Mouse (Mus musculus) liver, embryonic 14.5 days (tissue): ENCODE measurements at regions not wholly inside any gene's neighbourhood (a gene's known extent, or its start where the extent isn't known, plus 50 kb on each side); places are given as distances from the start of the nearest gene placed in this dataset.

ENCODE experiments used
- CTCF ChIP-seq: IDR thresholded peaks from 2 replicates; pipeline ENCODE4 v1.5.1; 2016; ENCODE audit warnings: antibody characterized with exemption, low read depth, control low read depth
- EP300 ChIP-seq: IDR thresholded peaks from 2 replicates; pipeline ENCODE4 v1.6.1; 2016; ENCODE audit warnings: antibody characterized with exemption, low read depth

DNA sequence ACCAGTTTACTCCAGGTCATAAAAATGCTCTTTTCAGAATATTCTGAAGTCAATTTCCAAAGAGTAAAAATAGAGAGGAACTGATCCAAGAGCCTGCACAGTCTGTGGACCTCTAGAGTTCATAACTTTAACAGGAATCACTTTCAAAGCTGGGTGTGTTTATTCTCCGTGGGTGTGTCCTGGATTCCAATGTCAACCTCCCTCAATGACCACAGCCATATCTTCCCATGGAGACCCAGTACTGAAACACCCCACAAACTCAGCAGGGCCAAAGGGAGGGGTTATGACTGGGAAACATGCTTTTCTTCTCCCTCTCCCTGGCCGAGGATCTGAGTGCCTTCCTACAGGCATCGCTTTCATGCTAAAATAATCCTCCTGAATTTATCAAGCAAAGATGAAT is 87.6 kb upstream of the Plekhg1 start:
- TF ChIP-seq CTCF (no peak), EP300 (no peak)
